Mouse (Mus musculus): ENCODE measurements at regions not wholly inside any gene's neighbourhood (a gene's known extent, or its start where the extent isn't known, plus 50 kb on each side); places are given as distances from the start of the nearest gene placed in this dataset.

DNA sequence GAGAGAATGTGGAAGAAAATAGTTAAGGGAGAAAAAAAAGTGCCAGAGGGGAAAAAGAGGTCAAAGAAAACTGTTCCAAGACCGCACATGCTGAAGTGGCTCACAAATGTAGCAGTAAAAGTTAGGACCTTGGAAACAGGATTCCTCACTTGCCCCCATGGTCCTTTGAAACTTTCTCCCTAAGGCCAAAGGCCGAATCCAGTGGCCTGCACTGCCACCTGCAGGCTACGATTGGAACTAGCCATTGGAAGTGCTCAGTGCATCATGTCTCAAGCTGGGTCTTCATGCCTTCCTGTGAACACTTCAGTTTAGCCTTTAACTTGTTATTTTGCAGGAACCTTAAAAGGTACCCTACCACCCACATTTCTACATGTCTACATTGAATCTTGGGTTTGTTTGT lies 56.3 kb upstream of the Mctp2 start:
- DNase-seq = peak; percentile 84

- peak; percentile 20 for DNase-seq
These were observed 84.9 kb upstream of the Mctp2 start for GRCm38 (mm10) chr7:72391323-72391722.

GRCm38 (mm10) chr7:72400056-72400455 lies 93.6 kb upstream of the Mctp2 start:
- DNase-seq = peak; percentile 25

DNA sequence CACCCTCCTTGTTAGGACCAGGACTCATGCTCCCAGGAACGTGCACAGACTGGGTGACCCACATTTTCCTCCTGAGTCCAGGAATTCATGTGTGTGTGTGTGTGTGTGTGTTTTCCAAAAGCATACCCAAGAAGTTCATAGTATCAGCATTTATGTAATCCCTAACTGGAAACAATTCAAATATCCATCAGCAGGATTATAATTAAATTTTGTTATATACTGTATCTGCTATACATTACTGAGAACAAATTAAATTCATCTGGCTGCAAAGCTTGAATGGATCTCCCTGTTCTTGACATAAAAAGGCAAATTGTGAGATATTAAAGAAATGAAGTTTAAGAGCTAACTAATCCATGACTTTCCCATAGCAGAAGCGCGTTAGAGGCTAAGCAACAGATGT lies 99.7 kb upstream of the Mctp2 start:
- DNase-seq = no peak

DNA sequence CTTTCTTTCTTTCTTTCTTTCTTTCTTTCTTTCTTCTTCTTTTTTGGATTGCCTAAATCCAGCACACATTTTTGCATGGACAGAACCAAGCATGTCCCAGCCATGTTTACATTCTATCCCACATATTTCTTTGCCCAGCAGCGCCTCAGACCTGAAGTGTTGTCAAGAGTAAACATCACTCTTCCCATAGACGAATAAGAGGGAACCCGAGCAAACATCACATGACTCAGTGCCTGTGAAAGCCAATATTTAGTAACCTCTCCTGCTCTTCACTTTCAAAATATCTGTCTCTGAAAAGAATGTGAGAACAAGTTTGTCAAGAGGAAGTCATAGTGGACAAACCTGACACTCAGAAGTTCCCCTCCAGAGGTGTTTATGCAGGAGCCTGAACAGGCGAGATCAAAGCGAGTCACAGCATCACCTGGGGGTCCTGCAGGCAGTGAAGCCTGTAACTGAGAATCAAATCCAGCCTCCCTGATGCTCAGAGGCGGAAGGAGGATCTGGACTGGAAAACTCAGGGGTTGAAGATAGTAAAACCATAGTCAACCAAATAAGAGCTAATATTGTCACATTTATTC lies 102.1 kb upstream of the Mctp2 start:
- no peak for DNase-seq

DNA sequence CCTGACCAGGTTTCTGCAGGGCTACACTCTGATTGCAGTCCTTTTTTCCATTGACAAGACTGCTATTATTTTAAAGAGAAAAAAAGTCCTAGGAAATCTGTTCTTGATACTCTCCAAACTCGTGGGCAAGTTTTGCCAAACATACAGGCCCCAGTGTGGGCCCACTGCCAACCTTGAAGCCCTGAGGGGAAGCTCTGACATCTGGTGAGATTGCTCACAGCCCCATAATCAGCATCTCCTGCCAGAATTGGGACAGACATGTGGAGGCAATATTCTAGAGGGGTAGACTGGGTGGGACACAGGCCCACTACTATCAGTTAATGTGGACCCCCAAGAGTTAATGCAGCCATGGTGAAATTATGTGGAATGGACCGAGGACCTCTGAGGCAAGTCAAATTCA lies 132.1 kb upstream of the Mctp2 start:
- no peak for DNase-seq

GRCm38 (mm10) chr7:72442001-72442400 lies 135.6 kb upstream of the Mctp2 start:
- DNase-seq = no peak

GRCm38 (mm10) chr7:72444016-72444415 lies 137.6 kb upstream of the Mctp2 start:
- DNase-seq = no peak

- no peak for DNase-seq
These were observed 138.4 kb upstream of the Mctp2 start for GRCm38 (mm10) chr7:72444792-72445191.

GRCm38 (mm10) chr7:72446911-72447310 lies 140.5 kb upstream of the Mctp2 start:
- no peak for DNase-seq

- DNase-seq = no peak
These were observed 156.6 kb upstream of the Mctp2 start for GRCm38 (mm10) chr7:72462978-72463377.

DNA sequence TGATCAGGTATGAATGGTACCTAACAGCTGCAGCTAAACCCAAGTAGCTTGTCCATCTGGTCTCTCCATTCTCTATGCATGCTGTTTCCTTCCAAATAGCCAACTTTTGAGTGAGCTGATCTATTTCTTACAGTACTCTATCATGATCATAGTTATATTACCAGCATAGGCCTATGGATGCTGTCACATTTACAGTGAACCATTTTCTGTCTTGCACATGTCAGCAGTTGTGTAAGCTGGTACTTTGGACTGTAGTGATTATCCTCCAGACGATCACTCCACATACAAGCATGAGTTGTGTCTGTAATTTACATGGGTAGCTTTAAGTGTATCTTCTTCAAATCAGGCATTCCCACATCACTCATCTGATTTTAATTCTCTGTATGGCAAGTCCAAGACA lies 158.2 kb upstream of the Mctp2 start:
- DNase-seq = no peak

GRCm38 (mm10) chr7:72469691-72470090 lies 163.3 kb upstream of the Mctp2 start:
- no peak for DNase-seq

DNA sequence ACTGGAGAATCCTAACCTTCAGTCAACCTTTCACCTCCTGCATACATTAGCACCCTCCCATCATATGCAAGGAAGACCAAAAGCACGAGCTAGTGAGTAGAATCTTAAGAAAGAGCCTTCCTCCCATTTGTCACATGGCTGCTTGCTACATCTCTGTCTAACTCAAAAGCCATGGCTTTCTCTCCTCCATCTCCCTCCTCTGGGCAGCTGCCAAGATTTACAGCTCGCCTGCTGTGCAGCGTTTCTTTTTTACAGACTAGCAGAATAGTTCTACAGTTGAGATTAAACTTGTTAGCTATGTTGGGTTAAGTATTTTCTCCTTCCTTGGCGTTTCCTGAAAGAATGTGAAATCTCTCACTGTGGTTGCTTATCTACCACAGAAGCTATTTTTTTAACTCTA lies 168.3 kb upstream of the Mctp2 start:
- no peak for DNase-seq

DNA sequence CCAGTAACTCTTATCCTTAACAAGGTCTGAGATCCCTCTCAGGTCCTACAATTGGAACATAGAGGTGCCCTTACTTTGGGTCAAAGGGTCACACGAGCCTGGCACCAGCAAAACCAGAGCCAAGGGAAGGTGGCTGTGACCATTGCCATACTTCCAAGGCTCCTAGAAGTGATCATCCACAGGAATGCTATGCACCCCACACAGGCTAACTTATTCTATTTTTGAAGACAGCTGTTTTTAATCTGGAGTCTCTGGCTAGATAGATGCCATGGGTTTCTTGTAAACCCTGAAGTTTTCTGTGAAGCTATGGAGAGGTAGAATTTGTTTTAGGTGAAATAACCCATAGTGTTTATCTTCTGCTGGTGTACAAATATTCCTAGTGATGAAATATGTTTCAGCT lies 172.5 kb upstream of the Mctp2 start:
- no peak for DNase-seq

DNA sequence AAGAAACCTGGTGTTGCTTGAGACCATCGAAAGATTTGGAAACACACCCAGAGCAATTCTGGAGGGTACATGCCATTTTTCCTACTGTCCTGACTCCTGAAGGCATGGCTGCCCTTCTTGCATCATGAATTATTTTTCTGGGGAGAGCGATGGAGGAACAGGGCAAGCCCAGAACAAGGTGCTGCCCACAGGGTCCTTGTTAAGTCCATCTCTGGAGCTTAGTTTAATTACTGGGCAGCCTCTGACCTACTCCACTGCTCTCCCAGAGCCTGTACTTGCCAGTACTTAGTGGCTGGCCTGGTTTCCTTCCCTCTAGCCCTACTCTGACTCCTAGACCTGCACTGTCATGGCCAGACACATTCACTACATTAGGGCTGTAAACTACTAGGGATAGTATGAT lies 174.9 kb upstream of the Mctp2 start:
- DNase-seq = no peak

GRCm38 (mm10) chr7:72490161-72490560 lies 183.8 kb upstream of the Mctp2 start:
- no peak for DNase-seq

- DNase-seq = no peak
These were observed 186.9 kb upstream of the Mctp2 start for GRCm38 (mm10) chr7:72493292-72493691.

- DNase-seq = no peak
These were observed 190.7 kb upstream of the Mctp2 start for GRCm38 (mm10) chr7:72496933-72497631.

DNA sequence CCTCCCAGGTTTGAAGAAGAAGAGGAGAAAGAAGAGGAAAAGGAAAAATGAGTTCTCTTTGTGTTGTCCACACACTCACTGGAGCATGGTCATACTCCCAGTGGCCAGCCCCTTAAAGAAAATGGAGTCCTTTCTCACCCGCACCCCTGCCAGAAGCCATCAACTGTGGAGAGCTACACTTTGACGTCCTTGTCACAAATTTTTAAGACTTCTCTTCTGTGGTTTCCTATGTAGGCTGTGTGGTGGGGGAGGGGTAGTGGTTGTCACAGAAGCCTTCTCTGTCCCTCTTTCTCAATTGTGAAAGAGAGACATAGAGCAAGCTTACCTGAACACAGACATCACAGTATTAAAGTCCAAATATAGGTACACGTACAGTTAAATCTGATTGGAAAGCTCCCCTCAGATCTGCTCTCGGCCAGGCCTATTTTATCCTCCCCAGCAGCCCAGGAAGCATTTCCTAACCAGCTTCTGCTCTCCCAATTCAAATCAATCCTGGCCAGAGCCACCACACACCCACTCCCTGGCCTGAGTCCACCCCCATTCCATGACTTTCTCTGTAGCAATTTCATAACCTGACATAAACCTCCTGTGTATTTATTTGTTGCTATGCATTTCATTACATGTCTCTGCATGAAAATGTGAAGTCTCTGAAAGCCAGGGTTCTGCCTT lies 192.3 kb upstream of the Mctp2 start:
- no peak for DNase-seq

GRCm38 (mm10) chr7:72499788-72500187 lies 193.4 kb upstream of the Mctp2 start:
- no peak for DNase-seq

DNA sequence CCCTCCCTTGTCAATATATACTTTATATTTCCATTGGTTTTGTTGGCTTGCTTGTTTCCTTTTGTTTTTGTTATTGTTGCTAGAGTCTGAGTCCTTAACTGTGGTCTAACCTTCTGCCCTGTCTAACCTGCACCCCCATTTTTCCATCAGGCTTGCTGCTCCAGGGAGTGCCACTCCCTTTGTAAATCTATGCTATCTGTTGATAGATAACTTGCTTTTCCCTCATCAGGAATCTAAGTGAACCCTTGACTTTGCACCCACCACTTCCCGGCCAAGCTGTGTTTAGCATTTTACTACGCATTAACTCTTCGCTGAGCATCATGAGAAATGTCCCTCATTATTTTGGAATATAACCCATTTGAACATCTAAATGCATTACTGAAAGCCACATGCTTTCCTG lies 193.8 kb upstream of the Mctp2 start:
- no peak for DNase-seq

GRCm38 (mm10) chr7:72500996-72501395 lies 194.6 kb upstream of the Mctp2 start:
- DNase-seq = no peak

- DNase-seq = no peak
These were observed 195.0 kb upstream of the Mctp2 start for GRCm38 (mm10) chr7:72501431-72501830.

DNA sequence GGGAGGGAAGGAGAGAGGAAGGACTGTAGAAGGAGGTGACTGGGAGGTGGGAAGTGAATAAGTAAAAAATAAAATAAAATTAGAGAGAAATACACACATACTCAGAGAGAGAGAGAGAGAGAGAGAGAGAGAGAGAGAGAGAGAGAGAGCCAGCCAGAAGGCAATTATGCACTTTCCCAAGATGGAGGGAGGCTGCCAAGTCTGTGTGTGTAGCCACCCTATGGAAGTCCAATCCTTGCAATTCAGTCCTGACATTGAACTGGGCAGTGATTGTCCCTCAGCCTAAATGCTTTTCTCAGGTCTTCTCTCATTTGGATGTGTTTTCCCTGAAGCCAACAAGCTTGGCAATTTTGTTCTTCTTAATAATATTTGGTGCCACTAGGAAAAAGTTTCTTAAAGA lies 197.3 kb upstream of the Mctp2 start:
- no peak for DNase-seq
